Mouse (Mus musculus) cerebellum, adult 2 months (tissue): ENCODE measurements around the gene Toe1. TPM values are rescaled to one million over a fixed set of nuclear protein-coding genes. Genes with fewer than 3 reads are reported as not detected.
A peak's percentile ranks its signal among the peaks of the same experiment; 100 is the strongest.

ENCODE experiments used
- DNase-seq, 2 experiments: peaks; one replicate each; pipeline ENCODE4 v3.0.0; 2021
- H3K27ac ChIP-seq: fragments of 200-500 bp; 2 replicates; pipeline ENCODE4 v1.5.1; 2012; ENCODE audit warnings: low read length, control low read depth, inconsistent platforms; ENCODE audit not compliant: insufficient read depth
- H3K27me3 ChIP-seq: fragments of 200-500 bp; 2 replicates; pipeline ENCODE4 v1.6.1; 2012; ENCODE audit warnings: inconsistent platforms, mild to moderate bottlenecking, low read length, moderate library complexity; ENCODE audit not compliant: control insufficient read depth, insufficient read depth
- H3K4me1 ChIP-seq: fragments of 200-500 bp; 2 replicates; pipeline ENCODE4 v1.6.1; 2011; ENCODE audit warnings: low read length; ENCODE audit not compliant: control insufficient read depth, insufficient read depth
- H3K4me3 ChIP-seq: fragments of 200-500 bp; replicated peaks from 2 replicates; pipeline ENCODE3; 2011; ENCODE audit warnings: mild to moderate bottlenecking, low read depth, low read length, control low read depth; ENCODE audit not compliant: insufficient read depth
- CTCF ChIP-seq: fragments of 200-500 bp; IDR thresholded peaks from 2 replicates; pipeline ENCODE4 v1.5.1; 2011; ENCODE audit warnings: low read depth, mild to moderate bottlenecking, control low read depth, low read length, moderate library complexity, borderline replicate concordance; ENCODE audit not compliant: insufficient read depth
- POLR2A ChIP-seq: fragments of 200-500 bp; IDR thresholded peaks from 2 replicates; pipeline ENCODE4 v1.6.1; 2011; ENCODE audit warnings: low read length, control low read depth, borderline replicate concordance; ENCODE audit not compliant: insufficient read depth
- WGBS: fragments of 180-500 bp; shearing (Covaris S2); methylation state at CpG from one replicate; pipeline ENCODE4 v1.1.7; 2018; 5-methylcytosine and 5-hydroxymethylcytosine counted together
- polyA plus RNA-seq: library from polyadenylated mRNA; depleted of rRNA; stranded (reverse); fragments of >200 nt; gene quantifications from 2 replicates; pipeline ENCODE4 v1.2.3, GENCODE M21; 2012

Gene Toe1
- polyA plus RNA-seq, 1 experiment = 29.9 TPM

GRCm38 (mm10) chr4:116787985-116788760, 19.3 kb downstream of the Toe1 start:
- H3K4me1 ChIP-seq = no peaks in the 10 kb centered on the region; the same call in 1 of the 2 replicates
- DNase-seq = no peak
- H3K27ac ChIP-seq = no peak overlapping the region
- no peaks in the 10 kb centered on the region for H3K27me3 ChIP-seq
- TF ChIP-seq CTCF (no peak), POLR2A (no peak)
- 46% methylated on average over 7 of the region's 7 CpGs for WGBS
- no peak overlapping the region for H3K4me3 ChIP-seq

DNA sequence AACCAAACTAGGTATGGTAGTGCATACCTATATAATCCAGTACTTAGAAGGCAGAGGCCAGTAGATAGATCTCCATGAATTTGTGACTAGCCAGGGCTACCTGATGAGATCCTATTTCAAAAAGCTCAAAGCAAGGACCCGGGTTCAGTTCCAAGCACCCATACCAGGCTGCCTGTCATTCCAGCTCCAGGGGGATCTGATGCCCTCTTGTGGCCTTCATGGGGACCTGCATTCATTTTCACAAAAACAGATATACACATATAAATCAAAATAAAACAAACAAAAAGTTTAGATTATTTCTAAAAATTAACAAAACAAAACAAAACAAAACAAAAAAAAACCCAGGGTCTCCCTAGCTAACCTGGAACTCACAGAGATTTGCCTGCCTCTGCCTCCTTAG, 20.9 kb downstream of the Toe1 start:
- Histone ChIP-seq H3K27me3 (no peaks in the 10 kb centered on the region; the same call in 1 of the 2 replicates), H3K4me1 (no peaks in the 10 kb centered on the region; the same call in 1 of the 2 replicates), H3K4me3 (no peak overlapping the region), H3K27ac (no peak overlapping the region)
- no peak for DNase-seq
- 100% methylated on average over 1 of the region's 1 CpGs for WGBS
- TF ChIP-seq CTCF (no peak), POLR2A (no peak)

- Histone ChIP-seq H3K27ac (no peak overlapping the region), H3K27me3 (no peaks in the 10 kb centered on the region; the same call in 1 of the 2 replicates), H3K4me3 (no peak overlapping the region), H3K4me1 (no peaks in the 10 kb centered on the region)
- 34% methylated on average over 8 of the region's 8 CpGs for WGBS
- TF ChIP-seq CTCF = no peak
- TF ChIP-seq POLR2A = no peak
- DNase-seq = peak in 1 of 2 experiments; percentile 26
Measured at GRCm38 (mm10) chr4:116782171-116782570, 25.3 kb downstream of the Toe1 start.

GRCm38 (mm10) chr4:116781366-116781765, 26.1 kb downstream of the Toe1 start:
- no peak overlapping the region for H3K4me3 ChIP-seq
- DNase-seq = no peak
- H3K4me1 ChIP-seq = no peaks in the 10 kb centered on the region
- WGBS = 28% methylated on average over 2 of the region's 2 CpGs
- H3K27me3 ChIP-seq = no peaks in the 10 kb centered on the region; the same call in 1 of the 2 replicates
- no peak overlapping the region; the same call in 1 of the 2 replicates for H3K27ac ChIP-seq
- TF ChIP-seq CTCF (no peak), POLR2A (no peak)

DNA sequence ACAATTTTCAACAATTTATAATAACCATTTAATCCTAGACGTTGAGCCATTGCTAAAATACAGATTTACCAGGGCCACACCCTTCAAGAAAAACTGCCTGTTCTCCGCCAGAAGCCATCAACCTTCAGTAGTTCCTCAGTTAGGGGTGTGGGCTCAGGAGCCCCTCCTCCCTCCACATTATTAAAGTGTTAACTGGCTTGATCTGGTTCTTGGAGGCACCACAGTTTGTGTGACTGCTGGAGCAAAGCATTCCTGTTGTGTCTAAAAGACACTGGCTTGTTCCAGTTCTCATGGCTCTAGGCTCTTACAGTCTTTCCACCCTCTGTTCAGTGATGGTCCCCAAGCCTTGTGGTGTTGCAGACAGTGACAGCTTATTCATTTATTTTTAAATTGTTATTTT, 26.9 kb downstream of the Toe1 start:
- 82% methylated on average over 2 of the region's 2 CpGs for WGBS
- no peak for TF ChIP-seq CTCF
- no peaks in the 10 kb centered on the region for H3K4me1 ChIP-seq
- no peak for DNase-seq
- no peak overlapping the region for H3K27ac ChIP-seq
- no peak overlapping the region for H3K4me3 ChIP-seq
- H3K27me3 ChIP-seq = no peaks in the 10 kb centered on the region; the same call in 1 of the 2 replicates

- 94% methylated on average over 3 of the region's 3 CpGs for WGBS
- no peak for DNase-seq
- H3K27ac ChIP-seq = no peak overlapping the region
- no peaks in the 10 kb centered on the region for H3K4me1 ChIP-seq
- TF ChIP-seq POLR2A = no peak
- TF ChIP-seq CTCF = no peak
- no peaks in the 10 kb centered on the region for H3K27me3 ChIP-seq
- H3K4me3 ChIP-seq = no peak overlapping the region
Measured at GRCm38 (mm10) chr4:116777079-116777478, 30.4 kb downstream of the Toe1 start.

- no peaks in the 10 kb centered on the region for H3K27me3 ChIP-seq
- no peak for DNase-seq
- no peak overlapping the region for H3K27ac ChIP-seq
- H3K4me3 ChIP-seq = no peak overlapping the region
- whole genome bisulfite sequencing = 87% methylated on average over 5 of the region's 5 CpGs
- H3K4me1 ChIP-seq = no peaks in the 10 kb centered on the region
- TF ChIP-seq POLR2A (no peak), CTCF (no peak)
Measured at GRCm38 (mm10) chr4:116776391-116776790, 31.0 kb downstream of the Toe1 start.

DNA sequence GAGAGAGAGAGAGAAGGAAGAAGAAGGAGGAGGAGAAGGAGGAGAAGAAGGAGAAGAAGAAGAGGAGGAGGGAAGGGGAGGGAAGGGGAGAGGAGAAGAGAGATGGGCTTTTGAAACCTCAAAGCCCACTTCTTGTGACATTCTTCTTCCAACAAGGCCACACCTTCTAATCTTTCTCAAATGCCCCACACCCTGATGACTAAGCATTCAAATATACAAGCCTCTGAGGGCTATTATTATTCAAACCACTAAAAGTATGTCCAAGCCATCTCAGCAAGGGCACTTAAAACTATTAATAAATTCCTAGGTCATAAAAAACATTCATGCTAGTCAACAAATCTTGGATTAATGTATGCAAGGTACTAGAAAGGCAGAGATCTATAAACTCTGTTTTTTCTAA, 38.4 kb downstream of the Toe1 start:
- Histone ChIP-seq H3K4me3 (no peak overlapping the region), H3K27me3 (no peaks in the 10 kb centered on the region), H3K27ac (no peak overlapping the region), H3K4me1 (no peaks in the 10 kb centered on the region)
- DNase-seq = no peak
- TF ChIP-seq CTCF (no peak), POLR2A (no peak)
